Mouse (Mus musculus) testis, adult 2 months (tissue): ENCODE data around the gene Gm3336.

Source experiments
- CTCF ChIP-seq: fragments of 200-500 bp; IDR thresholded peaks from 2 replicates; pipeline ENCODE4 v1.5.1; 2012; ENCODE audit warnings: low read depth, mild to moderate bottlenecking, inconsistent platforms, low read length, moderate library complexity; ENCODE audit not compliant: control insufficient read depth, insufficient read depth, insufficient replicate concordance
- POLR2A ChIP-seq: fragments of 200-500 bp; IDR thresholded peaks from 2 replicates; pipeline ENCODE4 v1.6.1; 2012; ENCODE audit warnings: low read depth, mild to moderate bottlenecking, inconsistent platforms, low read length, moderate library complexity; ENCODE audit not compliant: control insufficient read depth

DNA sequence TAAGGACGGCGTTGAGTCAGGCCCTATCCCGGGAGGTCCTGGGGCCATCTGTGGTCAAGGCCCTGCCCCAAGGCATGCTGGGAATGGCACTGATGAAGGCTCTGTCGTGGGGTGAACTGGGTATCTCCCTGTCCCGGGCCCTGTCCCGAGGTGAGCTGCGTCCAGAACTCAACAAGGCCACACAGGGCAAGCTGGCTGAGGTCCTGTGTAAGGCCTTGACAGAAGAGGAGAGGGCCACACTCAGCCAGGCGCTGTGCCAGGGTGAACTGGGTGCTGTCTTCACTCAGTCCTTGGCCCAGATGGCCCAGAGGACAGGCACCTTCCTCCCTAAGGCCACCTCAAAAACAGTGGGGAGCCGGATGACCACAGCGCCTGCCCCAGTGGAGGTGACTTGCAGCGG, 7.3 kb upstream of the Gm3336 start:
- TF ChIP-seq POLR2A (no peak), CTCF (no peak)
